Mouse (Mus musculus): ENCODE measurements at regions not wholly inside any gene's neighbourhood (a gene's known extent, or its start where the extent isn't known, plus 50 kb on each side); places are given as distances from the start of the nearest gene placed in this dataset.

DNA sequence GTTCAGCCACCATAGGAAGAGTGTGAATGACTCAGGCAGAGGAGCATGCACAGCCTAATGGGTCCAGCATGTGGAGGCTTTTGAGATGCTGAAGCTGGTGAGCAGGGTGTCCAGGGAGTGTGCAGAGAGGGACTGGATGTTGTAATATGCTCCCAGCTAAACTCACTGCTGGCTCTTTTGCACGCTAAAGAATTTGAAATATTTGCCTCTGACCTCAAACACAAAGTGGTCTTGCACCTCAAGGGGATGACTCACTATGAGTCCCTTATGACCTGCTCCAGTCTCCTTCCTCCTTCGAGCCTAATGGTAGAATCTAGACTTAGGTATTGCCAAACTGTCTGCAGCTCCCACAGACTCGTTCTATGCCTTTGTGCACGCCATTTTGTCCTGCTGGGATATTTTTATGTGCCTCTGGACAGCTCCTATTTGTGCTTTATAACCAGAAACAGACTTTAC lies 55.0 kb upstream of the Slit3 start:
- H3K4me1 ChIP-seq (ENCODE audit: control insufficient read depth, insufficient read depth, low read length): no peaks in the 10 kb centered on the region
- no peaks in the 10 kb centered on the region for H3K27me3 ChIP-seq (ENCODE audit: control insufficient read depth, insufficient read depth, low read length)
- no peak overlapping the region for H3K4me2 ChIP-seq (ENCODE audit: low read depth, low read length)
- H3K27ac ChIP-seq (ENCODE audit: low read depth, low read length): no peak overlapping the region
- no peaks in the 10 kb centered on the region for H3K36me3 ChIP-seq (ENCODE audit: control insufficient read depth, insufficient read depth, low read length)
- H3K9me3 ChIP-seq (ENCODE audit: control insufficient read depth, low read length): no peaks in the 10 kb centered on the region
- 63% methylated on average over 4 of the region's 4 CpGs for WGBS
- H3K4me3 ChIP-seq (ENCODE audit: low read depth, low read length): no peak overlapping the region
- no peak overlapping the region for H3K9ac ChIP-seq (replicated peaks; ENCODE audit: low read depth, low read length)
- ATAC-seq (ENCODE audit: low read depth): no peak

- ATAC-seq (ENCODE audit: low read depth): no peak
- Histone ChIP-seq H3K9ac (replicated peaks; ENCODE audit: low read depth, low read length) (no peak overlapping the region), H3K4me2 (ENCODE audit: low read depth, low read length) (no peak overlapping the region), H3K4me1 (ENCODE audit: control insufficient read depth, insufficient read depth, low read length) (no peaks in the 10 kb centered on the region), H3K27ac (ENCODE audit: low read depth, low read length) (no peak overlapping the region), H3K27me3 (ENCODE audit: control insufficient read depth, insufficient read depth, low read length) (no peaks in the 10 kb centered on the region), H3K4me3 (ENCODE audit: low read depth, low read length) (no peak overlapping the region), H3K9me3 (ENCODE audit: control insufficient read depth, low read length) (no peaks in the 10 kb centered on the region), H3K36me3 (ENCODE audit: control insufficient read depth, insufficient read depth, low read length) (no peaks in the 10 kb centered on the region)
- 87% methylated on average over 6 of the region's 6 CpGs for WGBS
These were observed 63.2 kb upstream of the Slit3 start for GRCm38 (mm10) chr11:35057791-35058190.

DNA sequence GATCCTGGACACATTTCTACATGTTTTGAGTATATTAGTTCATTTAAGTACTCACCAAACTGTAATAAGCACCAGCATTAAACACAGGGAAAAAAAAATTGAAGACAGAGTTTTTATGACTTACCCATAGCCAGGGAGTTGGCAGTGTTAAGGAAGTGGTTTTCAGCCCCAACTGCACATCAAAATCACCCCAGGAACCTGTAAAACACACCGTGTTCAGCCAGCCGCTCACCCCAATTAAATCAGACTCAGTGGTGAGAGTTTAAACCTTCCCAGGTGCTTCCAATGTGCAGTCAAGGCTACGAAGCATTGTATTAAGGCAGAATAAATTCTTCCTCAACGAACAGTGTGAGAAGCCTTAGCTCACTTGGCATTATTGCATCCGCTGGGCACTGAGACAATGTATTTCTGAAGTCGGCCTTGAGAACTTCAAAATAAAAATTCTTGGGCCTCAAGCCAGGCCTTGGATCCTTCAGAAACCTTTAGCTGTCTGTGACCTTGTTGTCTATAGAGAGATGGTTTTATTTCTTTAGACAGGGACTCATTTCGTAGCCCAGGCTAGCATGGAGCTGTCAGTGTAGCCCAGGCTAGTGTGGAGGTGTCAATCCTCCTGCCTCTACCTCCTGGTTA lies 65.4 kb upstream of the Slit3 start:
- H3K4me1 ChIP-seq (ENCODE audit: control insufficient read depth, insufficient read depth, low read length): no peaks in the 10 kb centered on the region
- no peak for ATAC-seq (ENCODE audit: low read depth)
- no peak overlapping the region for H3K4me2 ChIP-seq (ENCODE audit: low read depth, low read length)
- no peak overlapping the region for H3K9ac ChIP-seq (replicated peaks; ENCODE audit: low read depth, low read length)
- H3K4me3 ChIP-seq (ENCODE audit: low read depth, low read length): no peak overlapping the region
- 84% methylated on average over 7 of the region's 7 CpGs for WGBS
- no peak overlapping the region for H3K27ac ChIP-seq (ENCODE audit: low read depth, low read length)
- no peaks in the 10 kb centered on the region for H3K27me3 ChIP-seq (ENCODE audit: control insufficient read depth, insufficient read depth, low read length)
- no peaks in the 10 kb centered on the region for H3K9me3 ChIP-seq (ENCODE audit: control insufficient read depth, low read length)
- no peaks in the 10 kb centered on the region for H3K36me3 ChIP-seq (ENCODE audit: control insufficient read depth, insufficient read depth, low read length)

GRCm38 (mm10) chr11:35053613-35053950 lies 67.4 kb upstream of the Slit3 start:
- Histone ChIP-seq H3K27ac (ENCODE audit: low read depth, low read length) (no peak overlapping the region), H3K36me3 (ENCODE audit: control insufficient read depth, insufficient read depth, low read length) (no peaks in the 10 kb centered on the region), H3K4me2 (ENCODE audit: low read depth, low read length) (no peak overlapping the region), H3K4me3 (ENCODE audit: low read depth, low read length) (no peak overlapping the region), H3K9me3 (ENCODE audit: control insufficient read depth, low read length) (no peaks in the 10 kb centered on the region), H3K9ac (replicated peaks; ENCODE audit: low read depth, low read length) (no peak overlapping the region), H3K27me3 (ENCODE audit: control insufficient read depth, insufficient read depth, low read length) (no peaks in the 10 kb centered on the region), H3K4me1 (ENCODE audit: control insufficient read depth, insufficient read depth, low read length) (no peaks in the 10 kb centered on the region)
- 67% methylated on average over 2 of the region's 2 CpGs for WGBS
- no peak for ATAC-seq (ENCODE audit: low read depth)

DNA sequence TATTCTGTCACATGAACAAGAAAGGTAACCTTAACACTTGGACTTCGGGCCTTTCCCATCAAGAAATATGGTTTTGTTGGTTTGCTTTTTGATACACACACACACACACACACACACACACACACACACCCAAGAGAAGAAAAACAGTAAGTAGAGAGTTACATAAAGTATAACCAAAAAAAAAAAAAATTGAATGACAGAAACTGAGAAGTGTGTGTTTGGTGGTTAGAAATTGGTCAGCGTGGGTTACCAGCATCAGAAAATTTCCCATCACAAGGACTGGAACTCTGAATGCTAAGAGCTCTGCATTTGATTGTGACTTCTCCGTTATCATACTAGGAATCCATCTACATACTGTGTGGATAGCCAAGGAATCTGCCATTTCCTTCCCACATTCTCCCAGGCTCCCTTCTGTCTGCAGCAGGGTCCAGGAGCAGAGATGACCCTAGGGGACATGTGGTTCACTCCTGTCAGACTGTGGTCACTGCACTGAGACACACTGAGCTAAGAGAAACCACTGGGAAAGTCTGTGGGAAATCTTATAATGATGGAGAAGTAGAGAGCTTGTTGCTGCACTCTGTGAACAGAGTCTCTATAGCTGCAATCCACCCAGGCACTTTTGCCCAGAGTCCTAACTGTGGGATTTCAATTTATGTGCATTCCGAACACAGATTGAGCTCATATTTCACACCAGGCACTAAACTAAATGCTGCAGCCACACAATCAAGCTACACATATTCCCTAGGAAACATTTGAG lies 68.0 kb upstream of the Slit3 start:
- ATAC-seq (ENCODE audit: low read depth): no peak
- Histone ChIP-seq H3K36me3 (ENCODE audit: control insufficient read depth, insufficient read depth, low read length) (no peaks in the 10 kb centered on the region), H3K27me3 (ENCODE audit: control insufficient read depth, insufficient read depth, low read length) (no peaks in the 10 kb centered on the region), H3K4me1 (ENCODE audit: control insufficient read depth, insufficient read depth, low read length) (no peaks in the 10 kb centered on the region), H3K27ac (ENCODE audit: low read depth, low read length) (no peak overlapping the region), H3K4me2 (ENCODE audit: low read depth, low read length) (no peak overlapping the region), H3K9ac (replicated peaks; ENCODE audit: low read depth, low read length) (no peak overlapping the region), H3K9me3 (ENCODE audit: control insufficient read depth, low read length) (no peaks in the 10 kb centered on the region), H3K4me3 (ENCODE audit: low read depth, low read length) (no peak overlapping the region)
- 82% methylated on average over 4 of the region's 4 CpGs for WGBS

DNA sequence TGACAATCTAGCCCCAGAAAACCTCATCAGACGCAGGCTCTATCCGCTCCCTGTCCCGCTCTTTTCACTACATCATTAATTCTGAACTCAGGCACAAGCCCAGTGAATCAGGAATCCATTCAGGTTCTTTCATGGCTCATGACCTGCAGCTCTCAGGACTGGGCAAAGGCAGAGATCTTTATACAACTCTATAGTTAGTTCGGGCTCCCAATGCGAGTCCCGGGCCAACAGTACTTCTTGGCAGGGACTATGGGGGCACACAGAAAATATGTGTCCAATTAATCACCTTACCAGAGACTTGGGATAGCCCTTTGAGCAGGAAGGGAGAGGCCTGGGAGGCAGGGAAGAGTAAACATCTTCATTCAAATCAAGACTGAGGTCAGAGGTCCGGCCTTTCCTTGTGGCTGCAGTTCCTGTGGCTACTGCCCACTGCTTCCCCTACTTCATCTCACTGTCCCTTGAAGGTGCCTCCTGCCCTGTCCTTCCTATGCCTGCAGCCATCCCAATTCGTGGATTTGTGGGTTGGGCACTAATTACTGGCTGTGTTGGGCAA lies 71.3 kb upstream of the Slit3 start:
- 66% methylated on average over 8 of the region's 8 CpGs for WGBS

GRCm38 (mm10) chr11:35044659-35045058 lies 76.4 kb upstream of the Slit3 start:
- 89% methylated on average over 1 of the region's 1 CpGs for WGBS
- no peak overlapping the region for H3K4me3 ChIP-seq (ENCODE audit: low read depth, low read length)
- H3K36me3 ChIP-seq (ENCODE audit: control insufficient read depth, insufficient read depth, low read length): no peaks in the 10 kb centered on the region
- H3K4me2 ChIP-seq (ENCODE audit: low read depth, low read length): no peak overlapping the region
- H3K27me3 ChIP-seq (ENCODE audit: control insufficient read depth, insufficient read depth, low read length): no peaks in the 10 kb centered on the region
- H3K27ac ChIP-seq (ENCODE audit: low read depth, low read length): no peak overlapping the region
- H3K4me1 ChIP-seq (ENCODE audit: control insufficient read depth, insufficient read depth, low read length): no peaks in the 10 kb centered on the region
- no peaks in the 10 kb centered on the region for H3K9me3 ChIP-seq (ENCODE audit: control insufficient read depth, low read length)
- H3K9ac ChIP-seq (replicated peaks; ENCODE audit: low read depth, low read length): no peak overlapping the region
- no peak for ATAC-seq (ENCODE audit: low read depth)

More for the DNA sequence above, 71.3 kb upstream of the Slit3 start:
- H3K27me3 ChIP-seq (ENCODE audit: control insufficient read depth, insufficient read depth, low read length): no peaks in the 10 kb centered on the region
- no peak overlapping the region for H3K4me3 ChIP-seq (ENCODE audit: low read depth, low read length)
- no peak overlapping the region for H3K9ac ChIP-seq (replicated peaks; ENCODE audit: low read depth, low read length)
- no peaks in the 10 kb centered on the region for H3K36me3 ChIP-seq (ENCODE audit: control insufficient read depth, insufficient read depth, low read length)
- H3K27ac ChIP-seq (ENCODE audit: low read depth, low read length): no peak overlapping the region
- ATAC-seq (ENCODE audit: low read depth): no peak
- H3K9me3 ChIP-seq (ENCODE audit: control insufficient read depth, low read length): no peaks in the 10 kb centered on the region
- no peak overlapping the region for H3K4me2 ChIP-seq (ENCODE audit: low read depth, low read length)
- no peaks in the 10 kb centered on the region for H3K4me1 ChIP-seq (ENCODE audit: control insufficient read depth, insufficient read depth, low read length)

- H3K27me3 ChIP-seq (ENCODE audit: control insufficient read depth, insufficient read depth, low read length): no peaks in the 10 kb centered on the region
- H3K4me3 ChIP-seq (ENCODE audit: low read depth, low read length): no peak overlapping the region
- no peaks in the 10 kb centered on the region for H3K9me3 ChIP-seq (ENCODE audit: control insufficient read depth, low read length)
- no peak for ATAC-seq (ENCODE audit: low read depth)
- 26% methylated on average over 8 of the region's 8 CpGs for WGBS
- H3K9ac ChIP-seq (replicated peaks; ENCODE audit: low read depth, low read length): no peak overlapping the region
- H3K36me3 ChIP-seq (ENCODE audit: control insufficient read depth, insufficient read depth, low read length): no peaks in the 10 kb centered on the region
- H3K4me1 ChIP-seq (ENCODE audit: control insufficient read depth, insufficient read depth, low read length): no peaks in the 10 kb centered on the region
- no peak overlapping the region for H3K27ac ChIP-seq (ENCODE audit: low read depth, low read length)
- no peak overlapping the region for H3K4me2 ChIP-seq (ENCODE audit: low read depth, low read length)
These were observed 96.6 kb upstream of the Slit3 start for GRCm38 (mm10) chr11:35024448-35024847.

DNA sequence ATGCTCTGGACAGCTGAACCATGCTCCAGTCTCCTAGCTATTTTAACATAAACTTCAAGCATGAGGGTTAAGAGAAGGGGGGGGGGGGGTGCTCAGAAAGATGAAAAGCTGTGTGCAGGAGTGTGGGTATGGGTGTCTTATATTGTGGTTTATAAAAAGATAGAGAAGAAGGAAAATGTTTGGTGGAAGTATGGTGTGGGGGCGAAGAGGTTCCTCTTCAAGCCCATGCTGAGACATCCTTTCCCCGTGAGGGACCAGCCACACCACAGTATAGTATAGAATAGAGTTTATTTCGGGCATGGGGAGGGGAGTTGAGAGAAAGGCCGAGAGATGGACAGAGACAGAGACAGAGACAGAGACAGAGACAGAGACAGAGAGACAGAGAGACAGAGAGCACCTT lies 97.2 kb upstream of the Slit3 start:
- H3K9ac ChIP-seq (replicated peaks; ENCODE audit: low read depth, low read length): no peak overlapping the region
- no peak overlapping the region for H3K27ac ChIP-seq (ENCODE audit: low read depth, low read length)
- H3K36me3 ChIP-seq (ENCODE audit: control insufficient read depth, insufficient read depth, low read length): no peaks in the 10 kb centered on the region
- 90% methylated on average over 4 of the region's 4 CpGs for WGBS
- no peak overlapping the region for H3K4me2 ChIP-seq (ENCODE audit: low read depth, low read length)
- H3K4me3 ChIP-seq (ENCODE audit: low read depth, low read length): no peak overlapping the region
- H3K9me3 ChIP-seq (ENCODE audit: control insufficient read depth, low read length): no peaks in the 10 kb centered on the region
- no peaks in the 10 kb centered on the region for H3K4me1 ChIP-seq (ENCODE audit: control insufficient read depth, insufficient read depth, low read length)
- H3K27me3 ChIP-seq (ENCODE audit: control insufficient read depth, insufficient read depth, low read length): no peaks in the 10 kb centered on the region
- no peak for ATAC-seq (ENCODE audit: low read depth)
